Mouse (Mus musculus) limb, embryonic 14.5 days (tissue): ENCODE results near the gene Slc11a2. TPM values are rescaled to one million over a fixed set of nuclear protein-coding genes. Genes with fewer than 3 reads are reported as not detected.
"Not testable (repeated sequence)": the region's sequence is repeated elsewhere in the genome, so short reads cannot be mapped to it uniquely, and the experiment has no call there.

Experiments
- ATAC-seq: fragments of 200-750 bp; cut with Nextera tagmentation; 2 replicates; pipeline ENCODE4 v1.8.0; 2017; ENCODE audit warnings: low read depth, moderate number of reproducible peaks, moderate TSS enrichment; ENCODE audit not compliant: low FRiP score
- DNase-seq: peaks from one replicate; pipeline ENCODE4 v3.0.0-alpha.2; 2015; ENCODE audit warnings: low spot score
- H3K27ac ChIP-seq: fragments of 300-500 bp; sonication (generic); replicated peaks from 2 replicates; pipeline ENCODE4 v1.5.1; 2014; ENCODE audit warnings: low read depth, mild to moderate bottlenecking, low read length, moderate library complexity, mixed read lengths
- H3K27me3 ChIP-seq: fragments of 300-500 bp; sonication (generic); 2 replicates; pipeline ENCODE4 v1.6.1; 2014; ENCODE audit warnings: low read length, mixed read lengths; ENCODE audit not compliant: control insufficient read depth, insufficient read depth
- H3K36me3 ChIP-seq: fragments of 300-500 bp; sonication (generic); 2 replicates; pipeline ENCODE4 v1.6.1; 2014; ENCODE audit warnings: mild to moderate bottlenecking, low read length, moderate library complexity, mixed read lengths; ENCODE audit not compliant: control insufficient read depth, insufficient read depth
- H3K4me1 ChIP-seq: fragments of 300-500 bp; sonication (generic); 2 replicates; pipeline ENCODE4 v1.6.1; 2014; ENCODE audit warnings: antibody characterized with exemption, low read length, mixed read lengths; ENCODE audit not compliant: control insufficient read depth, insufficient read depth
- H3K4me2 ChIP-seq: fragments of 300-500 bp; sonication (generic); replicated peaks from 2 replicates; pipeline ENCODE4 v1.6.1; 2014; ENCODE audit warnings: low read depth, mild to moderate bottlenecking, low read length, moderate library complexity; ENCODE audit not compliant: severe bottlenecking
- H3K4me3 ChIP-seq: fragments of 300-500 bp; sonication (generic); replicated peaks from 2 replicates; pipeline ENCODE4 v1.5.1; 2014; ENCODE audit warnings: low read length
- H3K9ac ChIP-seq: fragments of 300-500 bp; sonication (generic); 2 replicates; pipeline ENCODE4 v1.6.1; 2014; ENCODE audit warnings: mild to moderate bottlenecking, low read depth, low read length, moderate library complexity; ENCODE audit not compliant: severe bottlenecking
- H3K9me3 ChIP-seq: fragments of 300-500 bp; sonication (generic); 2 replicates; pipeline ENCODE4 v1.6.1; 2016; ENCODE audit warnings: low read length; ENCODE audit not compliant: control insufficient read depth
- POLR2A ChIP-seq: fragments of 200-500 bp; IDR thresholded peaks from 2 replicates; pipeline ENCODE4 v1.8.0; 2012; ENCODE audit warnings: inconsistent platforms, mild to moderate bottlenecking, moderate library complexity, borderline replicate concordance; ENCODE audit not compliant: insufficient read depth, insufficient read length; ENCODE audit errors: extremely low read depth
- WGBS: fragments of 180-500 bp; shearing (Covaris S2); extraction: QIAGEN DNeasy Blood & Tissue Kit; methylation state at CpG from one replicate; pipeline ENCODE4 v1.1.7; 2014; 5-methylcytosine and 5-hydroxymethylcytosine counted together
- polyA plus RNA-seq, 2 experiments: library from polyadenylated mRNA; depleted of rRNA in 1 of 2; stranded (reverse) in 1 of 2; unstranded in 1 of 2; fragments of >200 nt; fragmentation: Nextera tagmentation in 1 of 2; extraction: Ambion mirVana in 1 of 2; gene quantifications; 2 replicates each; pipeline versions ENCODE4 v1.2.1 to v1.2.3; 2012 to 2014

The Slc11a2 gene
- polyA plus RNA-seq, 2 experiments = 20.4 to 30.3 TPM

- Histone ChIP-seq H3K9ac (peak overlapping the region; percentile 84), H3K9me3 (no peaks in the 10 kb centered on the region), H3K36me3 (no peaks in the 10 kb centered on the region), H3K27ac (no peak overlapping the region), H3K4me1 (peaks cover 18% of the 10 kb centered on the region), H3K4me2 (peak overlapping the region; percentile 89), H3K27me3 (no peaks in the 10 kb centered on the region), H3K4me3 (peak overlapping the region; percentile 93)
- ATAC-seq = peak; percentile 98
- TF ChIP-seq POLR2A = peak; percentile 80; the same call in 1 of the 2 replicates
- peak; percentile 93 for DNase-seq
- under 1% methylated on average over 64 of the region's 65 CpGs for WGBS
Observed at GRCm38 (mm10) chr15:100422899-100423860, 1.7 kb downstream of the Slc11a2 start.

- Histone ChIP-seq H3K4me3 (peak overlapping the region; percentile 93), H3K4me1 (peaks cover 18% of the 10 kb centered on the region), H3K4me2 (peak overlapping the region; percentile 89), H3K9ac (peak overlapping the region; percentile 84), H3K9me3 (no peaks in the 10 kb centered on the region), H3K36me3 (no peaks in the 10 kb centered on the region), H3K27me3 (no peaks in the 10 kb centered on the region), H3K27ac (no peak overlapping the region)
- under 1% methylated on average over 28 of the region's 44 CpGs for WGBS
- ATAC-seq (peak; percentile 38; the same call in 1 of the 2 replicates), DNase-seq (no peak)
- no peak for TF ChIP-seq POLR2A
Observed at GRCm38 (mm10) chr15:100422476-100422875, 2.4 kb downstream of the Slc11a2 start.

- DNase-seq, ATAC-seq, H3K27me3 ChIP-seq, H3K27ac ChIP-seq, H3K36me3 ChIP-seq, H3K9me3 ChIP-seq: not testable (repeated sequence)
- peaks cover 18% of the 10 kb centered on the region for H3K4me1 ChIP-seq
- 13% methylated on average over 3 of the region's 3 CpGs for WGBS
- peak within 1 kb of the TSS; percentile 84 for H3K9ac ChIP-seq
- H3K4me2 ChIP-seq = peak within 1 kb of the TSS; percentile 89
- H3K4me3 ChIP-seq = peak within 1 kb of the TSS; percentile 93
Observed at GRCm38 (mm10) chr15:100421758-100422197, 3.1 kb downstream of the Slc11a2 start, which contains the start of gene Gm5475. TSS of gene Gm5475 (plus strand) at chr15:100422147.

GRCm38 (mm10) chr15:100421059-100421757 lies 3.7 kb downstream of the Slc11a2 start:
- Histone ChIP-seq H3K9ac (0 out of 2 replicates have a peak overlapping the region, but pooled peaks have one; percentile 17), H3K27me3 (no peaks in the 10 kb centered on the region), H3K36me3 (no peaks in the 10 kb centered on the region), H3K9me3 (no peaks in the 10 kb centered on the region), H3K4me3 (peak overlapping the region; percentile 93; the same call in 1 of the 2 replicates), H3K4me1 (peaks cover 18% of the 10 kb centered on the region), H3K4me2 (peak overlapping the region; percentile 89), H3K27ac (no peak overlapping the region)
- DNase-seq (no peak), ATAC-seq (no peak)
- WGBS = 29% methylated on average over 8 of the region's 8 CpGs
- no peak for TF ChIP-seq POLR2A
